In the genomic region with DNA sequence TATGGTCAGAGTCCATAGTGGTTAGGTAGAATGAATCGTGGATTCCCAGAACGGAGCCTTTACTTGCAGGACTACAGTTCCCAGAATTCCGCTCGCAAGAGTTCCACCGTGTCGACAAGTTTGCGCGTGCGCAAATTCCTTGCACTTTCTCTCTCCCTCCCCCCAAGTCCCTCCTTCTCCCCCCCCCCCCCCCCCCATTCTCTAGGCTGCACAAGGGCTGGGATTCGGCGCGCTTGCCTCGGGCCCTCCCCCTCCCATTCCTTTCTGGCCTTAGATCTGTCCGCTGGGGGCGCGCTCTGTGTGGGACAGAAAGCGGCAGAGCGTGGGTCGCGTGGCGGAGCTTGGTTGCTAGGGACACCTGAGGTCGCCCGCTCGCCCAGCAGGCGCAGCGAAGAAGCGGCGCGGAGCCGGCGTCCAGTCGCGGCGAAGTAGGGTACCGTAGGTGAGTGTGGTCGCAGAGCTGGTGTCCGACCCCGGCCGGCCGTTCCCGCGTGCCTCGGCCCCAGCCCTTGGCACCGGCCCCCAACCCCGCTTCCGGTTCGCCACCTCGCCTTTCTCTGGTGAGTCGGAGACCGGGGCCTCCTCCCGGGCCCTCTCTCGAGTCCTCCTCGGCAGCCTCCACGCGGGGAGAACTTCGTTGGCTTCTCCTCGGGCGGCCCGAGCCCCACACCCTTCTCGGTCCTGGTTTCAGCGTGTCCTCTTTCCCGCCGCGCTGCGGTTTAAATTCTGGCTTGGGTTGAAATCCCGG, we compare ENCODE assay signal across 8 mouse cellular contexts. TPM values are rescaled to one million over a fixed set of nuclear protein-coding genes. Genes with fewer than 3 reads are reported as not detected.
DNase-seq lines count a peak whose midpoint lies in the region; ATAC-seq lines count a peak whose summit lies in the region.

Ttll4 (plus strand) TSS at position 298 of the 748 bp plus-strand sequence.

- peak; percentile 90 for DNase-seq in MEL-GATA-1-ER (ENCODE audit: extremely low read depth, low read depth)
- peak; percentile 93 for DNase-seq in cerebellum, adult 8-10 months
- peak; percentile 97 for DNase-seq in forelimb bud, embryonic 11.5 days (ENCODE audit: low read depth, low spot score)
- peak; percentile 83 for DNase-seq in layer of hippocampus, adult 9-10 months (ENCODE audit: low spot score)
- DNase-seq in ovary, postnatal 10 days (ENCODE audit: low spot score), result peak; percentile 82
- peak; percentile 91 for DNase-seq in thymus, postnatal 10 days (ENCODE audit: low spot score in 2 of 2)

- peak within 1 kb of the TSS; percentile 80 for H3K4me2 ChIP-seq in lung, embryonic 16.5 days (ENCODE audit: low read depth, low read length)

- peak within 1 kb of the TSS; percentile 88 for H3K27ac ChIP-seq in lung, embryonic 16.5 days (ENCODE audit: low read length)

- no peaks in the 10 kb centered on the region for H3K27me3 ChIP-seq in lung, embryonic 16.5 days (ENCODE audit: control insufficient read depth, insufficient read depth, low read depth, low read length)

- ATAC-seq in hematopoietic stem cell, adult 5-6 weeks (replicated peaks in 1 of 2; ENCODE audit: insufficient read depth in 1 of 2, low FRiP score in 2 of 2, low TSS enrichment in 1 of 2, low read depth in 1 of 2, poor library complexity in 2 of 2, severe bottlenecking in 2 of 2), result peak; percentile 100
- peak; percentile 99 for ATAC-seq in lung, embryonic 16.5 days (ENCODE audit: low read depth)

- peaks cover 16% of the 10 kb centered on the region for H3K4me1 ChIP-seq in lung, embryonic 16.5 days (replicated peaks; ENCODE audit: control insufficient read depth, insufficient read depth, low read length)

- H3K4me3 ChIP-seq in lung, embryonic 16.5 days (ENCODE audit: low read length), result peak within 1 kb of the TSS; percentile 92

- WGBS in lung, embryonic 16.5 days, result under 1% methylated on average over 61 of the region's 66 CpGs

- H3K9me3 ChIP-seq in lung, embryonic 16.5 days (ENCODE audit: control insufficient read depth, low read length), result no peaks in the 10 kb centered on the region

- peak within 1 kb of the TSS; percentile 86 for H3K9ac ChIP-seq in lung, embryonic 16.5 days (ENCODE audit: low read length)

- no peaks in the 10 kb centered on the region for H3K36me3 ChIP-seq in lung, embryonic 16.5 days (ENCODE audit: control insufficient read depth, insufficient read depth, low read length)

RNA-seq across cellular contexts. Expression of gene Ttll4, which starts in this region (rescaled TPM):
- 23.8 and 25.6 TPM in 2 replicates for total RNA-seq in hematopoietic stem cell, adult 5-6 weeks (2017)
- polyA plus RNA-seq in lung, embryonic 16.5 days (2015; fragmentation: Nextera tagmentation; extraction: Ambion mirVana), result 15.8 and 16.5 TPM in 2 replicates

Comparison
In these comparisons a context has a peak if more than half of its experiments do, and no peak if none do; other contexts are left out.
1. Peak in every context shown above with its lines: DNase-seq, ATAC-seq, H3K4me3 ChIP-seq and H3K27ac ChIP-seq.